Mouse (Mus musculus) forebrain, embryonic 14.5 days (tissue): ENCODE results near the gene Gypa. TPM values are rescaled to one million over a fixed set of nuclear protein-coding genes. Genes with fewer than 3 reads are reported as not detected.

Source experiments
- ATAC-seq: fragments of 200-750 bp; cut with Nextera tagmentation; 2 replicates; pipeline ENCODE4 v1.8.0; 2017; ENCODE audit warnings: mild to moderate bottlenecking, moderate library complexity
- DNase-seq: peaks from one replicate; pipeline ENCODE4 v3.0.0-alpha.2; 2015; ENCODE audit warnings: low spot score
- H3K27ac ChIP-seq: fragments of 300-500 bp; sonication (generic); 2 replicates; pipeline ENCODE4 v1.5.1; 2014; ENCODE audit warnings: low read depth, mild to moderate bottlenecking, control low read depth, low read length, moderate library complexity
- H3K27me3 ChIP-seq: fragments of 300-500 bp; sonication (generic); replicated peaks from 2 replicates; pipeline ENCODE4 v1.6.1; 2014; ENCODE audit warnings: low read length, control low read depth, mixed read lengths; ENCODE audit not compliant: control insufficient read depth, insufficient read depth
- H3K36me3 ChIP-seq: fragments of 300-500 bp; sonication (generic); 2 replicates; pipeline ENCODE4 v1.6.1; 2014; ENCODE audit warnings: low read length, control low read depth; ENCODE audit not compliant: control insufficient read depth, insufficient read depth
- H3K4me1 ChIP-seq: fragments of 300-500 bp; sonication (generic); 2 replicates; pipeline ENCODE4 v1.6.1; 2014; ENCODE audit warnings: antibody characterized with exemption, low read length, control low read depth; ENCODE audit not compliant: control insufficient read depth, insufficient read depth
- H3K4me2 ChIP-seq: fragments of 300-500 bp; sonication (generic); 2 replicates; pipeline ENCODE4 v1.6.1; 2014; ENCODE audit warnings: mild to moderate bottlenecking, control low read depth, low read length
- H3K4me3 ChIP-seq: fragments of 300-500 bp; sonication (generic); 2 replicates; pipeline ENCODE4 v1.5.1; 2014; ENCODE audit warnings: low read depth, low read length, control low read depth
- H3K9ac ChIP-seq: fragments of 300-500 bp; sonication (generic); 2 replicates; pipeline ENCODE4 v1.6.1; 2014; ENCODE audit warnings: mild to moderate bottlenecking, low read length, control low read depth, moderate library complexity
- H3K9me3 ChIP-seq: fragments of 300-500 bp; sonication (generic); replicated peaks from 2 replicates; pipeline ENCODE4 v1.6.1; 2016; ENCODE audit warnings: low read length, control low read depth, mixed read lengths; ENCODE audit not compliant: control insufficient read depth
- WGBS: fragments of 180-500 bp; shearing (Covaris S2); extraction: QIAGEN DNeasy Blood & Tissue Kit; methylation state at CpG from one replicate; pipeline ENCODE4 v1.1.7; 2014; 5-methylcytosine and 5-hydroxymethylcytosine counted together
- polyA plus RNA-seq: library from polyadenylated mRNA; unstranded; fragments of >200 nt; fragmentation: Nextera tagmentation; extraction: Ambion mirVana; gene quantifications from 2 replicates; pipeline ENCODE4 v1.2.1, GENCODE M21; 2014

Gypa gene
- polyA plus RNA-seq = 1.8 and 2.9 TPM in 2 replicates

DNA sequence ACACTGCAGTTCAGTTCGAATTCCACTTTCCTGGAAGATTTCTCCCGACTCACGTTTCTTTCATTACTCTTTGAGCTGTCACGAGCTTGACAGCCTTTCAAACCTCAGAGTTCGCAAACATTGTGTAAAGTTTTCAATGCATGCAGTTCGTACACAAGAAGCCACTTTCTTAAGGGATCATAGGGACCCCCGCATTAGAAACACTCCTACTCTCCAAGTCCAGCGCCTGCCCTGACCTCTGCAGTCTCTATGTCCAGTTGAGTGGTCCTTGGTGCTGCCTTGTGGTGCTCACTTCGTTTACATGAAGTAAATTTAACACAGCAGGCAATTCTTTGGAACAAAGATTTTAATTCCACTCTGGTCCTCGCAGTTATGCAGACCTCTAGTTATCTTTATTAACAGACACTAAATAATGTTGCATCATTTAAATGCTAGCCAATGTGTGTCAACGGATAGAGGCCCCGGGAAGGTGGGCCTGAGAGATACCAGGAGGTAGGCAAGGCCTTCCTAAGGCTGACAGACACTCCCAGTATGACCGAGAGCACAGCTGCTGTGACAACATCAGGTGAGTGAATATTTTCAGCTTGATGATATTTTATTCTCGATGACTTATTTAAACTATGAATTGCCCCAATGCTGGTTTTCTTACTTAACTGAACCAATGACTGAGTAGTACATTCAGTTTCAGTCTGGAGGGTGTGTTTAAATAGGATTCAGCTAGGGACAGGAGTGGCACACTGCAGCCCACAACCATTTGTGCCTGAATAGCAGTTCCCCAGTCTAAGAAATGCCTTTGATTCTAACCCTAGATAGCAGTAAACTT lies at the start of gene Gypa:
Gypa (plus strand) TSS at position 259 of the 823 bp plus-strand sequence.
- H3K4me1 ChIP-seq = no peaks in the 10 kb centered on the region
- ATAC-seq = peak; percentile 45

DNA sequence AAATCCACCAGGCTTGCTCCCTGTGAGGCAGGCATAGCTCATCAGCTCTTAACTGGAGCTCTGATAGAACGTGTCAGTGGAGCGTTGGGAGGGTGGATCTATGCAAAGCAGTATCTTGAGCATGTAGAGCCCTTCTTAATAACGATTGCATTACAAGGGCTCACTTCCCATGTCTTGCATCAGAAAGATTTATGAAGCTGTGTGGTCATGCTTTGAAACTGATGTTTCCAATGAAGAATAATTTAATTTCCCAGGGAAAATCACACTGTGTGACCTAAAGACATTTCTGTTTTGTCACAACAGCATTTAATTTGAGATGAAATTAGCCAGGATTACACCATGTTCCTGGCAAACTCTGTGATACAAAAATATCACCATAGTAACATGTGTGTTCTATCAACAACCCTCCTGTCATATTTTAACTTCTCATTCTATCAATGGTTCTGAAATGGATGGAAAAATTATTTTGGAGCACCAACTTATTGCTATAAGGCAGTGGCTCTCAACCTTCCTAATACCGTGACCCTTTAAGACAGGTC lies 49.0 kb upstream of the Gypa start:
- Histone ChIP-seq H3K9ac (no peak overlapping the region), H3K4me3 (no peak overlapping the region), H3K4me2 (no peak overlapping the region), H3K4me1 (no peaks in the 10 kb centered on the region), H3K27me3 (no peaks in the 10 kb centered on the region), H3K9me3 (no peaks in the 10 kb centered on the region), H3K36me3 (no peaks in the 10 kb centered on the region), H3K27ac (no peak overlapping the region)
- DNase-seq = no peak
- no peak for ATAC-seq
- WGBS = 79% methylated on average over 4 of the region's 4 CpGs

More for the DNA sequence above, at the start of gene Gypa:
- H3K9ac ChIP-seq = peak within 1 kb of the TSS; percentile 58
- peak within 1 kb of the TSS; percentile 74 for H3K4me2 ChIP-seq
- H3K9me3 ChIP-seq = no peaks in the 10 kb centered on the region
- peak within 1 kb of the TSS; percentile 43 for H3K4me3 ChIP-seq
- H3K27me3 ChIP-seq = no peaks in the 10 kb centered on the region
- H3K36me3 ChIP-seq = no peaks in the 10 kb centered on the region
- no peak for DNase-seq
- 25% methylated on average over 14 of the region's 14 CpGs for WGBS
- H3K27ac ChIP-seq = no peak within 1 kb of the TSS

DNA sequence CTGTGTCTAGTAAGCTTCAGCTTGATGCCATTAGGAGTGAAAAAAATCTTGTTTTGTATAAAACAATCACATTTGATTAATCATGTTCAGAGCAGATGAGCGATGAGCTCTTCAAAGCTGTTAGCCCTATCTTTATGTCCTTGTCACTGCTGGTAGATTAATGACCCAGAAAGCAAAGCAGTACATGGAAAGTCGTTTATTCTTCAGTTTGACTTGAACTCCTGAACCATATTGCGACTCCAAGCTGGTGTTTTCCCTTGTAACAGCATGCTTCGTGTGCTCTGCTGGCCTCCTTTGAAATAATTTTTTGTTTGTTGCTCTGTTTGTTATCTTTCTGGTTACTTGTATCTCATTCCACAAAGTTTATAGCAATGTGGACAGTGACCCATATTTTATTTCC lies 46.4 kb upstream of the Gypa start:
- Histone ChIP-seq H3K4me2 (no peak overlapping the region), H3K4me3 (no peak overlapping the region), H3K36me3 (no peaks in the 10 kb centered on the region), H3K4me1 (no peaks in the 10 kb centered on the region), H3K9ac (no peak overlapping the region), H3K9me3 (no peaks in the 10 kb centered on the region), H3K27me3 (no peaks in the 10 kb centered on the region), H3K27ac (no peak overlapping the region)
- DNase-seq (no peak), ATAC-seq (no peak)
- WGBS = 90% methylated on average over 4 of the region's 4 CpGs

- no peak overlapping the region for H3K4me3 ChIP-seq
- DNase-seq (no peak), ATAC-seq (no peak)
- H3K9me3 ChIP-seq = no peaks in the 10 kb centered on the region
- no peaks in the 10 kb centered on the region for H3K36me3 ChIP-seq
- 58% methylated on average over 19 of the region's 19 CpGs for WGBS
- H3K4me2 ChIP-seq = no peak overlapping the region
- H3K9ac ChIP-seq = no peak overlapping the region
- H3K27me3 ChIP-seq = no peaks in the 10 kb centered on the region
- H3K4me1 ChIP-seq = no peaks in the 10 kb centered on the region
- H3K27ac ChIP-seq = no peak overlapping the region
Observed at GRCm38 (mm10) chr8:80451938-80452690, 41.5 kb upstream of the Gypa start.

GRCm38 (mm10) chr8:80463450-80463917 lies 30.1 kb upstream of the Gypa start:
- DNase-seq (no peak), ATAC-seq (no peak)
- Histone ChIP-seq H3K27ac (no peak overlapping the region), H3K9ac (no peak overlapping the region), H3K27me3 (no peaks in the 10 kb centered on the region), H3K4me1 (no peaks in the 10 kb centered on the region), H3K4me2 (no peak overlapping the region), H3K9me3 (no peaks in the 10 kb centered on the region), H3K36me3 (no peaks in the 10 kb centered on the region), H3K4me3 (no peak overlapping the region)
- WGBS = 87% methylated on average over 4 of the region's 4 CpGs

DNA sequence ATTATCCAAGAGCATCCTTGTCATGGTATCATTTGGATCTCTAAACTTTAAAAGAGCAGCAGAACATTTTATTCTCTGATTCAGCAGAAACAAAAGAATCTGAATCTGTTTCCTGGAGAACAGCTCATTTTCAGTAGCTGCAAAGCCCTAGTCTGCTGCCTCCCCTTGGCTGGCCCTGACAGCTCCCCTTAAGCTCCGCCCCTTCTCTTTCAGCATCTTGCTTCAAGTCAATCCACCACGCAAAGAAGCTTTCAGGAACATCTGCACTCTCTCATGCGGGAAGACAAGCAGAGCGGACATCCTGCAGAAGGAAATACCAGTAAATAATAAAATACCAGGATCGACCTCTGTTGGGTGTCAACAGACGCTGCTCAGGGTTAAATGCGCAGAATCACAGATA lies 18.6 kb upstream of the Gypa start:
- Histone ChIP-seq H3K9me3 (no peaks in the 10 kb centered on the region), H3K27me3 (no peaks in the 10 kb centered on the region), H3K4me2 (no peak overlapping the region), H3K36me3 (no peaks in the 10 kb centered on the region), H3K4me3 (no peak overlapping the region), H3K27ac (no peak overlapping the region), H3K9ac (no peak overlapping the region), H3K4me1 (no peaks in the 10 kb centered on the region)
- ATAC-seq = no peak
- peak; percentile 22 for DNase-seq
- 41% methylated on average over 7 of the region's 7 CpGs for WGBS

GRCm38 (mm10) chr8:80478156-80478555 lies 15.4 kb upstream of the Gypa start:
- H3K9ac ChIP-seq = no peak overlapping the region
- H3K27me3 ChIP-seq = no peaks in the 10 kb centered on the region
- no peak overlapping the region for H3K27ac ChIP-seq
- H3K4me3 ChIP-seq = no peak overlapping the region
- 85% methylated on average over 5 of the region's 5 CpGs for WGBS
- H3K36me3 ChIP-seq = no peaks in the 10 kb centered on the region
- H3K4me1 ChIP-seq = no peaks in the 10 kb centered on the region
- ATAC-seq (no peak), DNase-seq (no peak)
- H3K9me3 ChIP-seq = no peaks in the 10 kb centered on the region
- H3K4me2 ChIP-seq = no peak overlapping the region

- H3K4me1 ChIP-seq = no peaks in the 10 kb centered on the region
- H3K36me3 ChIP-seq = no peaks in the 10 kb centered on the region
- H3K27me3 ChIP-seq = no peaks in the 10 kb centered on the region
- no peak overlapping the region for H3K27ac ChIP-seq
- ATAC-seq (no peak), DNase-seq (no peak)
- no peak overlapping the region for H3K4me2 ChIP-seq
- H3K9me3 ChIP-seq = no peaks in the 10 kb centered on the region
- WGBS = 68% methylated on average over 1 of the region's 1 CpGs
- no peak overlapping the region for H3K9ac ChIP-seq
- no peak overlapping the region for H3K4me3 ChIP-seq
Observed at GRCm38 (mm10) chr8:80479129-80479528, 14.5 kb upstream of the Gypa start.
